Mouse (Mus musculus): ENCODE results near the gene Emc10. TPM values are rescaled to one million over a fixed set of nuclear protein-coding genes. Genes with fewer than 3 reads are reported as not detected.

The Emc10 gene
- polyA plus RNA-seq, 1 experiment = 122 TPM

DNA sequence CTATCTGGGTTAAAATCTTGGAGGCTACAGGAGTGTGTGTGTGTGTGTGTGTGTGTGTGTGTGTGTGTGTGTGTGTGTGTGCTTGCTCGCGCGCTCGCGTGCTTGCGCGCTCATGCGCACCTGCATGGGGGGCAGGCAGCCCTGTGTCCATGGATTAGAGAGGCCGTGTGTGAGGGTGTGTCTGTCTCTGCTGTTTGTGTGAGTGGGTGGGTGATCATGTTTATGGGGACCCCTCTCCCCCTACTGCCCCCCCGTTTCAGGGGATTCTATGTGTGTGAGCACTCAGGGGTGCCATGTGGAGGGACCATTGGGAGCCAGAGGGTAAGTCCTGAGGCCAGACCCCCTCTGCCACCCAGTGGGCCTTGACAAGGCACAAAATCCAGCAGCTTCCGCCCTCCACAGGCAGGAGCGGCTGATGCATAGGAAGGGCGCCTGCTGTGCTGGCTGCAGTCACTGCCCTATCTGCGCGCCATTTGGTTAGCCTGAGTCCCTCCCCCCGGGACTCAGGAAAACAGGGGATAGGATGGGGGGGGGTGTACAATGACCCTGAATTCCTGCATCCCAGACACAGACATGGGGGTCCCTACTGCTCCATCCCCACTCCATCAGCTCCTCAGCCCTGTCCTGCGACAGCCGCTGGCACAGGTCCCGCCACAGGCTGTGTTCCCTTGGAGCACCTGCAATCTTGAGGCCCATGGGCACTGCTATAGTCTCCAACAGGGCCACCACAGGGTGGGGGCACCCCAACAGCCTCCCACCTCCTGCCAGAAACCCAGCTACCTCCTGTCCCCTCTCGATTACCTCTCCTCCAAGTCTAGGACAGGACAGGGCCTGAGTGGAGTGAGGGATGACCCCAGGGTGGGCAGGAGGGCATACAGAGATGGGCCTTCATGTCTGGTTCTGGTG is 52.8 kb downstream of the Emc10 start:
- TF ChIP-seq POLR2A (IDR thresholded peaks at IDR 0.05; ENCODE audit: control insufficient read depth, low read depth, low read length) (no peak), CTCF (IDR thresholded peaks at IDR 0.05; ENCODE audit: control insufficient read depth, insufficient read depth, insufficient replicate concordance, low read depth, low read length) (no peak)
- H3K27ac ChIP-seq (ENCODE audit: control insufficient read depth, insufficient read depth, low read depth, low read length) = no peak overlapping the region
- H3K4me3 ChIP-seq (ENCODE audit: control insufficient read depth, low read depth, low read length) = no peak overlapping the region
- H3K4me1 ChIP-seq (ENCODE audit: control insufficient read depth, insufficient read depth, low read length) = no peaks in the 10 kb centered on the region; the same call in 1 of the 2 replicates
- H3K27me3 ChIP-seq (ENCODE audit: control insufficient read depth, insufficient read depth, low read length) = no peaks in the 10 kb centered on the region
- H3K36me3 ChIP-seq (ENCODE audit: control insufficient read depth, insufficient read depth, low read length) = no peaks in the 10 kb centered on the region

DNA sequence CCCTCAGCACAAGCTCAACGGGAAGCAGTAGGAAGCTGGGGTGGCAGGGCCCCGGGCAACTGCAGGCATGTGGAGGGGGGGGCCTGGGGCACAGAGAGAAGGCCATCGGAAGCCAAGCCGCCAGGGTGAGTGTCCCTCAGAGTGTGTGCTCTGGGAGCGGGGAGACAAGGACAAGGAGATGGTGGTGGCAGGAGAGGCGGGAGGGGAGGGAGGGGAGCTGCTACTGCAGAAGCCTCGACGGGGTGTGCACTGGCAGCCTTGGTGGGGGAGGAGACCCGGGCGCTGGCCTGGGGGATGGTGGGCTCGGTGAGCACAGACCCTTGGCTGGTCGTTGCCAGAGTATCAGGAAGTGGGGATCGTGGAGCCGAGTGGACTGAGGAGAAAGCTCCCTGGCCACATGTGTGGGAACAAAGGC is 53.9 kb downstream of the Emc10 start:
- no peaks in the 10 kb centered on the region for H3K36me3 ChIP-seq (ENCODE audit: control insufficient read depth, insufficient read depth, low read length)
- H3K27me3 ChIP-seq (ENCODE audit: control insufficient read depth, insufficient read depth, low read length) = no peaks in the 10 kb centered on the region
- H3K4me3 ChIP-seq (ENCODE audit: control insufficient read depth, low read depth, low read length) = no peak overlapping the region
- TF ChIP-seq POLR2A (IDR thresholded peaks at IDR 0.05; ENCODE audit: control insufficient read depth, low read depth, low read length) (no peak), CTCF (IDR thresholded peaks at IDR 0.05; ENCODE audit: control insufficient read depth, insufficient read depth, insufficient replicate concordance, low read depth, low read length) (no peak)
- no peak overlapping the region for H3K27ac ChIP-seq (ENCODE audit: control insufficient read depth, insufficient read depth, low read depth, low read length)
- H3K4me1 ChIP-seq (ENCODE audit: control insufficient read depth, insufficient read depth, low read length) = no peaks in the 10 kb centered on the region; the same call in 1 of the 2 replicates

DNA sequence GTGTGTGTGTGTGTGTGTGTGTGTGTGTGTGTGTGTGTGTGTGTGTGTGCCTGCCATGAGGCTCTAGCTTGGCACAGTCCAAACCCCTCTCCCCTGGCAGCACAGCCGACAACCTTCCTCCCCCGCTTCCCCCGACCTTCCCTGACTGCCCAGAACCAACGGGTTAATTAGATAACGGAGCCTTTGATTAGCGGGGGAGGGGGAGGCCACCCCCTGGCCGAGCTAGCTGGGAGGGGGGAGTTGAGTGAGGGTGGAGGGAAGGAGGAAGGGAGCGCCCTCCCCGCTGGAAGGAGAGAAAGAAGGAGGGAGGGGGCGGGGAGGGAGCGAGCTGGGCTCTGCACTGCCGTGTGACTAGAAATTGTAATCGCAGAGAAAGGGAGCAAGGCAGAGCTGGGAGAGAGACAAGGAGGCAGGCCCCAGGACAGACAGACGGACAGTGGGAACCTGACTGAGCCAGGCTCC is 54.6 kb downstream of the Emc10 start:
- no peak overlapping the region for H3K27ac ChIP-seq (ENCODE audit: control insufficient read depth, insufficient read depth, low read depth, low read length)
- no peak overlapping the region for H3K4me3 ChIP-seq (ENCODE audit: control insufficient read depth, low read depth, low read length)
- TF ChIP-seq POLR2A (IDR thresholded peaks at IDR 0.05; ENCODE audit: control insufficient read depth, low read depth, low read length) = no peak
- no peak for TF ChIP-seq CTCF (IDR thresholded peaks at IDR 0.05; ENCODE audit: control insufficient read depth, insufficient read depth, insufficient replicate concordance, low read depth, low read length)
- no peaks in the 10 kb centered on the region for H3K27me3 ChIP-seq (ENCODE audit: control insufficient read depth, insufficient read depth, low read length)
- no peaks in the 10 kb centered on the region; the same call in 1 of the 2 replicates for H3K4me1 ChIP-seq (ENCODE audit: control insufficient read depth, insufficient read depth, low read length)
- H3K36me3 ChIP-seq (ENCODE audit: control insufficient read depth, insufficient read depth, low read length) = no peaks in the 10 kb centered on the region

DNA sequence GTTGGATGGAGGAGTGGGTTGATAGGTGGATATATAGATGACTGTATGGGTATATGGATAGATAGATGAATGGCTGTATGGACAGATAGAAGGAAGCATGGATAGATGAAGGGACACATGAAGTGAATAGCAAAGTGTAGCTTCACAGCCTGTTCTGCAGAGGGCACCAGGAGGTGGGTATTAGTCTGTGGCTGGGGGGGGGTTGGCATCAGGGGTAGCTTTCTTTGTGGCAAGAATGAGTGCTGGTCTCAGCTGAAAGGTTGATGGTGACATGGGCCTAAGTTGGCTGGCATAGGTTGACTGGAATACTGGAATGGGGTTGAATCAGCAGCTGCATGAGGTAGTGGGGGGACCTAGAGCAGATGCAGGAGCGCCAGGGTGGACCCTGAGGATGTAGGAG is 55.1 kb downstream of the Emc10 start:
- H3K36me3 ChIP-seq (ENCODE audit: control insufficient read depth, insufficient read depth, low read length) = no peaks in the 10 kb centered on the region
- no peak overlapping the region for H3K4me3 ChIP-seq (ENCODE audit: control insufficient read depth, low read depth, low read length)
- H3K4me1 ChIP-seq (ENCODE audit: control insufficient read depth, insufficient read depth, low read length) = no peaks in the 10 kb centered on the region; the same call in 1 of the 2 replicates
- no peak for TF ChIP-seq CTCF (IDR thresholded peaks at IDR 0.05; ENCODE audit: control insufficient read depth, insufficient read depth, insufficient replicate concordance, low read depth, low read length)
- TF ChIP-seq POLR2A (IDR thresholded peaks at IDR 0.05; ENCODE audit: control insufficient read depth, low read depth, low read length) = no peak
- no peaks in the 10 kb centered on the region for H3K27me3 ChIP-seq (ENCODE audit: control insufficient read depth, insufficient read depth, low read length)
- H3K27ac ChIP-seq (ENCODE audit: control insufficient read depth, insufficient read depth, low read depth, low read length) = no peak overlapping the region

DNA sequence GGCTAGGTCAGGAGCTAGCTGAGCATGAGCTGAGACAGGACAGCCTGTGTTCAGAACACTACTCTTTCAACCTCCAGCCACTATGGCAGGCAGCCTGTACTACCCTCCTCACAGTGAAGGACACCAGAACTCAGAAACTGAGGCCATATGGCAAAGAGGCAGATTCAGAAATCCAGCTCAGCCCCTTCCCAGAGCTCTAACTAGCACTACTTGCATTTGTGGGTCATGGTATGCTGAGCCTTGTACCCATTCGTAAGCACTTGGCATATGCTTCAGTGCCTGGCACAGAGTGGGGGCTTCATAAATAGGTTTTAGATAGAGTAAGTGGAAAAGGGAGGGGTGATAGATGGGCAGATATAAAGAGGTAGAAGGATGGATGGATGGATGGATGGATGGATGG is 55.9 kb downstream of the Emc10 start:
- TF ChIP-seq CTCF (IDR thresholded peaks at IDR 0.05; ENCODE audit: control insufficient read depth, insufficient read depth, insufficient replicate concordance, low read depth, low read length) (no peak), POLR2A (IDR thresholded peaks at IDR 0.05; ENCODE audit: control insufficient read depth, low read depth, low read length) (no peak)
- Histone ChIP-seq H3K4me3 (ENCODE audit: control insufficient read depth, low read depth, low read length) (no peak overlapping the region), H3K27ac (ENCODE audit: control insufficient read depth, insufficient read depth, low read depth, low read length) (no peak overlapping the region), H3K36me3 (ENCODE audit: control insufficient read depth, insufficient read depth, low read length) (no peaks in the 10 kb centered on the region), H3K4me1 (ENCODE audit: control insufficient read depth, insufficient read depth, low read length) (no peaks in the 10 kb centered on the region; the same call in 1 of the 2 replicates), H3K27me3 (ENCODE audit: control insufficient read depth, insufficient read depth, low read length) (no peaks in the 10 kb centered on the region)

Other genes starting within 250 kb of the Emc10 start
- 1,462 and 1,528 TPM in 2 replicates for gene 1700028J19Rik, start 249.8 kb downstream of the Emc10 start, polyA plus RNA-seq (2012; rRNA removed)
- 53.2 and 55.4 TPM in 2 replicates for gene 2410002F23Rik, start 249.8 kb downstream of the Emc10 start, polyA plus RNA-seq (2012; rRNA removed)
- 29.1 and 29.8 TPM in 2 replicates for gene Acp4, start 239.2 kb downstream of the Emc10 start, polyA plus RNA-seq (2012; rRNA removed)
- 3,148 and 3,520 TPM in 2 replicates for gene Gm15517, start 235.1 kb downstream of the Emc10 start, polyA plus RNA-seq (2012; rRNA removed)
- 1.7 and 3.1 TPM in 2 replicates for gene Clec11a, start 189.6 kb downstream of the Emc10 start, polyA plus RNA-seq (2012; rRNA removed)
- gene Shank1, start 186.3 kb downstream of the Emc10 start, polyA plus RNA-seq (2012; rRNA removed) = 4.0 and 5.5 TPM in 2 replicates
- gene Syt3, start 112.4 kb downstream of the Emc10 start, polyA plus RNA-seq (2012; rRNA removed) = 2.0 TPM in 2 replicates
- 112 and 131 TPM in 2 replicates for gene 1700008O03Rik, start 110.7 kb downstream of the Emc10 start, polyA plus RNA-seq (2012; rRNA removed)
- 0.46 and 0.55 TPM in 2 replicates for gene Lrrc4b, start 67.5 kb downstream of the Emc10 start, polyA plus RNA-seq (2012; rRNA removed)
- 1.00 and 1.2 TPM in 2 replicates for gene Aspdh, start 31.1 kb downstream of the Emc10 start, polyA plus RNA-seq (2012; rRNA removed)
- 118 and 120 TPM in 2 replicates for gene Josd2, start 28.5 kb downstream of the Emc10 start, polyA plus RNA-seq (2012; rRNA removed)
- gene Fam71e1, start 52 bp upstream of the Emc10 start, polyA plus RNA-seq (2012; rRNA removed) = 1,517 and 1,849 TPM in 2 replicates
- gene Mybpc2, start 28.1 kb upstream of the Emc10 start, polyA plus RNA-seq (2012; rRNA removed) = 0.04 TPM in 1 of 2 replicates, not detected in the other
- gene Spib, start 35.5 kb upstream of the Emc10 start, polyA plus RNA-seq (2012; rRNA removed) = 0.15 and 0.16 TPM in 2 replicates
- 18.1 and 20.3 TPM in 2 replicates for gene Pold1, start 52.3 kb upstream of the Emc10 start, polyA plus RNA-seq (2012; rRNA removed)
- gene Nr1h2, start 57.4 kb upstream of the Emc10 start, polyA plus RNA-seq (2012; rRNA removed) = 72.1 and 77.1 TPM in 2 replicates
- 0.67 and 2.4 TPM in 2 replicates for gene Napsa, start 75.9 kb upstream of the Emc10 start, polyA plus RNA-seq (2012; rRNA removed)
- 0.70 and 3.2 TPM in 2 replicates for gene Kcnc3, start 94.1 kb upstream of the Emc10 start, polyA plus RNA-seq (2012; rRNA removed)
- 1.2 and 2.6 TPM in 2 replicates for gene Myh14, start 174.3 kb upstream of the Emc10 start, polyA plus RNA-seq (2012; rRNA removed)
- 171 and 196 TPM in 2 replicates for gene Izumo2, start 212.2 kb upstream of the Emc10 start, polyA plus RNA-seq (2012; rRNA removed)